Mouse (Mus musculus): Measurements from ENCODE around the gene Wwox. TPM values are rescaled to one million over a fixed set of nuclear protein-coding genes. Genes with fewer than 3 reads are reported as not detected.
"Not testable (repeated sequence)": the region's sequence is repeated elsewhere in the genome, so short reads cannot be mapped to it uniquely, and the experiment has no call there.

The Wwox gene
- total RNA-seq, 4 experiments from 2014 or later = 4.4 to 6.0 (median 5.5) TPM

DNA sequence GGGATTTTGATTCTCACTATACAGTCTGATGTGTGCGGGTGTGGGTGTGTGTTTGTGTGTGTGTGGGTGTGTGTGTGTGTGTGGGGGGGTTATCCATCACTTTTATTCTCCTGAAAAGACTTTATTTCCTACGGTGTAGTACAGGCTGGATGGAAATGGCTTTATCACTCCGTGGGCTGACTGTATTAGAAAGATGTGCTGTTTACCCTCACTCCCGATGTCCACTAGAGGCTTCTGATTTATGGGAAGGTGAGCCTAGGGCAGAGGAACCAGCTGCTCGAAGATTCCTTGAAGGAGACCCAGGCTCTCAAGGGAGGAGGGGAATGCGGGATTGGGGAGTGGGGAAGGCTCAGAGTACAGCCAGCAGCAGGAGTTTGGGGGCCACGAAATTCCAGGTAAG lies 351.3 kb downstream of the Wwox start:
- no peak for DNase-seq (ENCODE audit: low spot score in 2 of 2)

DNA sequence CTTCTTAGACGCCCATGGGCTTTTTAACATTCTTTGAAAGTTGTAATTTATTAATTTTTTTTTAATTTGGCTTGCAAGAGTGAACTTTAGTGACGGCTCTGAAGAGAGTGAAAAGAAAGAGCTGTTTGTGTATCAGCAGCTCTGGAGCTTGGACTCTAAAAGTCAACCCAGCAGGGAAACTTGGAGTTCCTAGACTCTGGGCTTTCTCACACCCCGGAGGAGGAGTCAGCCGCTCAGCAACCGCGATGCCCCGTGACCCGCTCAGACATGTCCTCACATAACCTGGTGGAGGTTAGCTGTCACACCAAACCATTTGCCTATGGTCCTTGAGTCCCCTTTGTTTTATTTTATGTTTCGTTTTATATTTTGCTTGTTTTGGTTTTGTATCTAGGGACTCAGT lies 354.2 kb downstream of the Wwox start:
- no peak for DNase-seq (ENCODE audit: low spot score in 2 of 2)

GRCm38 (mm10) chr8:114801428-114802134 lies 362.1 kb downstream of the Wwox start:
- no peak for DNase-seq (ENCODE audit: low spot score in 2 of 2)

- no peak for DNase-seq (ENCODE audit: low spot score in 2 of 2)
These were observed 363.7 kb downstream of the Wwox start for GRCm38 (mm10) chr8:114803113-114803512.

DNA sequence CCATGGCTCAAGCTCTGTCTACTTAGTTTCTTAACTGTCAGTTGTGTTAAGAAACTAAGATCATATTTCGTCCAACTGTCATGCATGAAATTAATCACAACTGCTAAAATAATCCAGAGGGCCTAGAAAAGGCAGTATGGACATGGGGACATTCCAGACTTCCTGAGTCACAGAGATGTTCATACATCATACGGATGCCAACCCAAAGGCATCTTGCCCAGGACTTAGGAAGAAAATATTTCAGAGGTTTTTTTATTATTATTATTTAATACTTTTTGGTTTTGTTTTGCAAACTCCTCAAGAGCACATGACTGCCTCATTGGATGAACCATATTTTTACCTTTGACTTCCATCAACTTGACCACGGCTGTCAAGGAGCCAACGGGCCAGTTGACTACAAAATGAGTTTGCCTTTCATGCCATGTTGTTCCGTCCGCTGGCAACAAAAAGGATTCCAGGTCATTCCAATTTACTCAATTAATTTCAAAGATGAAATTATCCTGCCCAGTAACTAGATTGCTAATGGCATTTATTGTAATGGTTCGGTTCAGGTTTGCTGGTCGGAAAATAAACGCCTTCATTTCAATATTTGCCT lies 367.5 kb downstream of the Wwox start:
- DNase-seq (ENCODE audit: low spot score in 2 of 2) = no peak

DNA sequence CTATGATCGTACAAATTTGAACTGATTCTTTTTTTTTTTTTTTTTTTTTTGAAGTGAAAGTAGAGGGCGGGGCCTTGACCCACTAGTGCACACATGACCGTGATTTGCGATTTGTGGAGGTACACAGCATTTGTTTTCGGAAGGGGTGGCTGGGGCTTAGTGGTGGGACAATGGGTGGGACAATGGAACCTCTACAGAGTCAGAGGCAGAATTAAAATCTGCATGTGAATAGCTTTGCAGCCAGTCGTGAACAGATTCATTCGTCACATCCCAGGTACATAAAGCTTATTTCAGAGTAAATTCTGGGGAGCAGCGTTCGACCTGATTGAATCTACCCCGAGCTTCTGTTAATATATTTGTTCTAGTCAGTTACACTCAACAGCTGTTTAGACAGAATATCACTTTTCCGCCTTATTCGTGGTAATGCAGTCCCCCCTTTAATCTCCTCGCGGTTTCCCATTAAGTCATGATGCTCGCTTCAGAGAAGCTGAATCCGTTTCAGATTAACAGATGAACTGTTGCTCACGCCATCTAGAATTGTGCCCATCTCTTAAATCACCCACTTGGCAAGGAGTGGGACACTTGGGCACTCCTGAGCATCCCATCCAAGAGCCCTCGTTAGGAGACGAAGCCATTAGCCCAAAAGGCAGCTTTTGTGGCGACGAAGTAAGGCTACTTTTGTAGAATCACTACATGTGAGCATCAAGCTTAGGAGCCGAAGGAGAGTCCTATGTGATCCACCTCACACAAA lies 368.4 kb downstream of the Wwox start:
- DNase-seq (ENCODE audit: low spot score in 2 of 2) = no peak

- DNase-seq (ENCODE audit: low spot score in 2 of 2) = no peak
These were observed 371.0 kb downstream of the Wwox start for GRCm38 (mm10) chr8:114810470-114810869.

GRCm38 (mm10) chr8:114813830-114814229 lies 374.4 kb downstream of the Wwox start:
- DNase-seq (ENCODE audit: low spot score in 2 of 2) = no peak

GRCm38 (mm10) chr8:114814769-114815736 lies 375.6 kb downstream of the Wwox start:
- DNase-seq (ENCODE audit: low spot score in 2 of 2) = no peak

DNA sequence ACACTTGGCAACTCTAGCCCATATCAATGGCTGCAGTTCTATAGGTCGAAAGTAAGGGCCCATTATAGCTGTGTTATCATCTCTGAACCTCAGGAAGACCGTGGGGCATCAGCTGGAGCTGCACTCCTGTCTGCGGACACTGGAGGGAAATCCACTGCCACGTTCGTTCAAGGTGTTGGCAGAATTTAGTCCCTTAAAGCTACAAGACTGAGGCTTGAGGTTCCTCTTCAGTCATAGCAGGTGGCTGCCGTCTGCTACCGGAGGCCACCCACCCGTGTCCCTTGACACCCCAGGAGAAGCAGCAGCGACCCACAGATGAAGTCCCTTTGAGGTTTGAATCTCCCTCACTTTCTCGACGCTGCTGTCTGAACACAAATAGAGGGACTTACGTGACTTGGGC lies 376.9 kb downstream of the Wwox start:
- DNase-seq (ENCODE audit: low spot score in 2 of 2) = no peak

- DNase-seq (ENCODE audit: low spot score in 2 of 2) = no peak
These were observed 377.5 kb downstream of the Wwox start for GRCm38 (mm10) chr8:114816949-114817348.

GRCm38 (mm10) chr8:114821543-114821942 lies 382.1 kb downstream of the Wwox start:
- peak; percentile 49 to 66 for DNase-seq (ENCODE audit: low spot score in 2 of 2)

DNA sequence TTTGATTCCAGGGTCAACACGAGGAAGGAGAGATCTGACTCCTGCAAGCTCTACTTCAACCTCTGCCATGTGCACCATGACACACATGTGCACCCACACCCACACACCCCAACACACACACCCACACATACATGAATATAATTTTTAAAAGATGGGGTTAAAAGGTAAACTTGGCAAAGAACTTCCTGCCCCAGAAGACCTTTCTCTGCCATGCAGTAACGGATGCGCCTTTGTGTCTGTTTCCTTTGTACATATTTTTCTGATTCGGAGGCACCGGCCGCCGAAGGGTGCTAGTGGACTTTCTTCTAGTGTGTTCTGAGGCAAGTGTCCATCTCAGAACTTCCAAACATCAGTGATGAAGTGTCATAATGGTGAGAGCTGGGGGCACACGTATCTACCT lies 386.0 kb downstream of the Wwox start:
- no peak for DNase-seq (ENCODE audit: low spot score in 2 of 2)

- DNase-seq (ENCODE audit: low spot score in 2 of 2) = no peak
These were observed 387.5 kb downstream of the Wwox start for GRCm38 (mm10) chr8:114826991-114827390.

GRCm38 (mm10) chr8:114827810-114828209 lies 388.4 kb downstream of the Wwox start:
- DNase-seq (ENCODE audit: low spot score in 2 of 2) = not testable (repeated sequence)

DNA sequence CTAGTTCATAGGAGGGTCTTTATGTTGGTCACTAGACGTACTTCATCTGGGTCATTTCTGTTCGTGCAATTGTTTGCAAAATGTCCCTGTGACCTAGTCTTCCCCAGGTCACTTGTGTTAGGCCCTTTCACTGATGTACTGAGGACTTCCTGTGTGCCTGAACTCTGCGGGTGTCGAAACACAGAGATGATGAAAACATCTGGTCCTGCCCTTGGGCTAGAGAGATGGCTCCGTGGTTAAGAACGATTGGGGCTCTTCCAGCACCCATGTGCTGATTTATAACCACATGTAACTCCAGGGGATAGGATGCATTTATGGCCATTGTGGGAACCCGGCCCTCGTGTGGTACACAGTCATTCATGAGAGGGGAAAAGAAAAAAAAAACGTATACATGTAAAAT lies 392.1 kb downstream of the Wwox start:
- DNase-seq (ENCODE audit: low spot score in 2 of 2) = no peak

DNA sequence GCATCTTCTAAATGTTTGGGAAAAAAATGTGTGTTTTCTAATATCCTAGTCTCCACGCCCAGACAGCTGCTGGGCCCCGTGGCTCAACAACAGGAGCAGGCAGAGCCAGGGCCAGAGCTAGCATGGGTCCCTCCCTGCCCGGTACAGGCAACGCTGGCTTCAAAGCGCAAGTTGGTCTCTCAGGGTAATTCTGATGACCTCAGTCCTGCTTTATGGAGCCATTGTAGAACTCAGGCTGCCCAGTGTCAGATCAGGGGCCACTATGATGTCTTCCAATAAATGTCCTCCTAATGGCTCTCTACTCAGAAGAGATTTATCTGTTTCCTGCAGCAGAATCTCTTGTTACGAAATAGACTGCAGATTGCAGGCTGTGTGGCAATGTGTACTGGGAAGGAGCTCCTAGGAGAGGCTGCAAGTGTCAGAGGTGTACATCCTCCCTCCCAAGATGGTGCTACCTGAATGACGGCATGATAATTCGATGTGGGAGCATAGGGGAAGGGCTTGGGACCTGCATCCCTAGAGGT lies 392.9 kb downstream of the Wwox start:
- peak in 1 of 2 experiments; percentile 11 for DNase-seq (ENCODE audit: low spot score in 2 of 2)

DNA sequence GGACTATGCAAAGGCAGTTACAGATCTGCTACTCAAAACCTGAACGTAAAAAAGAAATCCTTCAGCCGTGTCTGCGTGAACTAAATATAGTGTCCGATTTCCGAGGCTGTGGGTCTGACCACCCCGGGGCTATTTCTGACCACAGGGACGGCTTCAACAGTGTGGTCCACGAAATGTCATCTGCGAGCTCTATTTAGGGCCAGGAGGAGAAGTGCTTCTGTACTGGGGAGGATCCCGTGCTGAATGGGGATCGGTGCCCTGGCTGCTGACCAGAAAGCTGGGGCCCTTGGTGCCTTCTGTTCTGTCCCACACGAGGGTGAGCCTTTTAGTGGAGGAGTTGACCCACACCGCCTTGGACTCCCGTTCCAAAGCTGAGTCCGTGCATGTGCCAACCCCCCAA lies 395.3 kb downstream of the Wwox start:
- DNase-seq (ENCODE audit: low spot score in 2 of 2) = no peak

DNA sequence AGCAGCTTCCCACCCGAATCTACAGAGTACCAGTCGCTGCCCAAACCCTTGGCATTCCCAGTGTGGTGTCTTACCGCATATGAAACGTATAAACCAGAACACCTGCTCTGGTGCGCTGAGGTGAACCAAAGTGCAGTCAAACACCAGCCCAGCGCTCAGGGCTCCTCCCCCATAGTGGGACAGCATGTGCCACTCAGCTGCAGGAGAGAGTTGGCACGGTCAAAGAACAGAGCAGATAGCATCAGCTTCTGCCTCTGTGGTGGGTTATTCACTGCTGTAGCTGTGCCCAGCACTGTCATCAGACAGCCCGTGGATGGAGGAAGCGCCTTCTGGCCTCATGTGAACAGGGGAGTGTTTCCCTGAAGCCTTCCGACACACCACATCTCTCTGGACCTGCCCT lies 400.5 kb downstream of the Wwox start:
- no peak for DNase-seq (ENCODE audit: low spot score in 2 of 2)

- no peak for DNase-seq (ENCODE audit: low spot score in 2 of 2)
These were observed 408.2 kb downstream of the Wwox start for GRCm38 (mm10) chr8:114847666-114848065.

DNA sequence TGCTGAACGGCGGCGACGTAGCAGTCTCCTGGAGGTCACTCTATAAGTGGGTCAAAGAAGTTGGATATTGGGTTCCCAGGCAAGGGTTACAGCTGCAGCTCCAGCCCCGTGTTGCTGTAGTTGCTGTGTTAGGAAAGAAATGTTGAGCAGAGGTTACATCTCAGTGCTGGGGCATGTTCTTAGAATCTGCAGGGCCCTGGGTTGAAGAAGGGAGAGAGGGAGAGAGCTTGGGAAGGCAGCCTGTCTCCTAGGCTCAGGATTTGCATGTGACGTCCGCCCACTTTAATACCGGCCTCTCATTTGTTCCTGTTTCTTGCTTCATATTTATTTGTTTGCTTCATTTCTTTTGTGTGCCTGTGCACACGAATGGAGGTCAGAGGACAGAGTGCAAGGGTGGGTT lies 410.0 kb downstream of the Wwox start:
- no peak for DNase-seq (ENCODE audit: low spot score in 2 of 2)
